Mouse (Mus musculus) urinary bladder, postnatal 25 days (tissue): ENCODE results near the gene Tceal5.
A peak's percentile ranks its signal among the peaks of the same experiment; 100 is the strongest.

Experiments
- DNase-seq: peaks from one replicate; pipeline ENCODE4 v3.0.0; 2022; ENCODE audit warnings: low spot score

Tceal5 gene

GRCm38 (mm10) chrX:136172118-136172551, 31.5 kb downstream of the Tceal5 start, which contains the start of gene Tceal8:
Gene Tceal8, minus strand, starts transcription at chrX:136172342.
- DNase-seq: peak; percentile 47

- DNase-seq: peak; percentile 12
These were observed 32.2 kb downstream of the Tceal5 start for GRCm38 (mm10) chrX:136171189-136172117.

GRCm38 (mm10) chrX:136170625-136171024, 33.1 kb downstream of the Tceal5 start:
- DNase-seq: no peak
